Mouse (Mus musculus) myocyte (in vitro differentiated cells): ENCODE measurements at regions not wholly inside any gene's neighbourhood (a gene's known extent, or its start where the extent isn't known, plus 50 kb on each side); places are given as distances from the start of the nearest gene placed in this dataset.

Experiments used
- H3K27me3 ChIP-seq: one replicate; pipeline ENCODE4 v1.6.1; 2011; ENCODE audit not compliant: control insufficient read depth, insufficient read depth, insufficient read length
- H3K36me3 ChIP-seq: one replicate; pipeline ENCODE4 v1.6.1; 2011; ENCODE audit not compliant: control insufficient read depth, insufficient read depth
- H3K4me2 ChIP-seq: one replicate; pipeline ENCODE4 v1.6.1; 2011; ENCODE audit warnings: low read depth, control low read depth
- H3K4me3 ChIP-seq: one replicate; pipeline ENCODE4 v1.5.1; 2011; ENCODE audit warnings: mild to moderate bottlenecking, control low read depth, moderate library complexity
- H3K79me2 ChIP-seq: one replicate; pipeline ENCODE4 v1.6.1; 2011; ENCODE audit not compliant: control insufficient read depth, insufficient read depth
- H3ac ChIP-seq: one replicate; pipeline ENCODE4 v1.6.1; 2011; ENCODE audit not compliant: control insufficient read depth, insufficient read length
- CEBPB ChIP-seq: IDR thresholded peaks from 2 replicates; pipeline ENCODE4 v1.6.1; 2011; ENCODE audit warnings: mild to moderate bottlenecking, moderate library complexity; ENCODE audit not compliant: poor library complexity, insufficient read depth, severe bottlenecking
- E2F4 ChIP-seq: IDR thresholded peaks from one replicate; pipeline ENCODE4 v1.6.1; 2011; ENCODE audit warnings: mild to moderate bottlenecking, control low read depth, moderate library complexity; ENCODE audit not compliant: insufficient read depth
- MAX ChIP-seq: IDR thresholded peaks from one replicate; pipeline ENCODE4 v1.6.1; 2011; ENCODE audit warnings: low read depth, mild to moderate bottlenecking, control low read depth
- MYOD1 ChIP-seq, 3 experiments: IDR thresholded peaks; one replicate each; pipeline ENCODE4 v1.6.1; 2011; ENCODE audit warnings: control low read depth in 2 of 3, low read depth in 2 of 3, mild to moderate bottlenecking in 2 of 3, moderate library complexity in 1 of 3; ENCODE audit not compliant: insufficient read length in 2 of 3, control insufficient read depth in 1 of 3
- MYOG ChIP-seq, 3 experiments: IDR thresholded peaks; one replicate each; pipeline ENCODE4 v1.6.1; 2011; ENCODE audit warnings: control low read depth in 2 of 3, low read depth in 2 of 3, mild to moderate bottlenecking in 2 of 3; ENCODE audit not compliant: insufficient read length in 2 of 3, control insufficient read depth in 1 of 3, insufficient read depth in 1 of 3
- POLR2A ChIP-seq: IDR thresholded peaks from one replicate; pipeline ENCODE4 v1.6.1; 2011; ENCODE audit warnings: low read depth, mild to moderate bottlenecking, control low read depth, moderate library complexity; ENCODE audit not compliant: insufficient read length
- POLR2AphosphoS2 ChIP-seq: IDR thresholded peaks from one replicate; pipeline ENCODE4 v1.6.1; 2011; ENCODE audit warnings: low read depth, control low read depth; ENCODE audit not compliant: insufficient read length
- REST ChIP-seq: IDR thresholded peaks from one replicate; pipeline ENCODE4 v1.6.1; 2011; ENCODE audit warnings: mild to moderate bottlenecking, control low read depth, moderate library complexity; ENCODE audit not compliant: insufficient read depth, insufficient read length
- SRF ChIP-seq: IDR thresholded peaks from one replicate; pipeline ENCODE4 v1.6.1; 2011; ENCODE audit warnings: low read depth; ENCODE audit not compliant: control insufficient read depth, insufficient read length
- TCF12 ChIP-seq: IDR thresholded peaks from one replicate; pipeline ENCODE4 v1.6.1; 2011; ENCODE audit warnings: mild to moderate bottlenecking, control low read depth; ENCODE audit not compliant: poor library complexity, insufficient read depth, severe bottlenecking
- TCF3 ChIP-seq: IDR thresholded peaks from one replicate; pipeline ENCODE4 v1.6.1; 2011; ENCODE audit warnings: low read depth, control low read depth; ENCODE audit not compliant: insufficient read length
- USF1 ChIP-seq: IDR thresholded peaks from one replicate; pipeline ENCODE4 v1.6.1; 2011; ENCODE audit warnings: low read depth, mild to moderate bottlenecking, control low read depth, moderate library complexity

- no peak overlapping the region for H3K4me3 ChIP-seq
- no peak for TF ChIP-seq SRF
- H3ac ChIP-seq = no peak overlapping the region
- no peak overlapping the region for H3K4me2 ChIP-seq
- H3K36me3 ChIP-seq = no peaks in the 10 kb centered on the region
- no peaks in the 10 kb centered on the region for H3K79me2 ChIP-seq
- no peaks in the 10 kb centered on the region for H3K27me3 ChIP-seq
Measured at GRCm38 (mm10) chr7:70483536-70483935, 117.0 kb upstream of the Nr2f2 start.

DNA sequence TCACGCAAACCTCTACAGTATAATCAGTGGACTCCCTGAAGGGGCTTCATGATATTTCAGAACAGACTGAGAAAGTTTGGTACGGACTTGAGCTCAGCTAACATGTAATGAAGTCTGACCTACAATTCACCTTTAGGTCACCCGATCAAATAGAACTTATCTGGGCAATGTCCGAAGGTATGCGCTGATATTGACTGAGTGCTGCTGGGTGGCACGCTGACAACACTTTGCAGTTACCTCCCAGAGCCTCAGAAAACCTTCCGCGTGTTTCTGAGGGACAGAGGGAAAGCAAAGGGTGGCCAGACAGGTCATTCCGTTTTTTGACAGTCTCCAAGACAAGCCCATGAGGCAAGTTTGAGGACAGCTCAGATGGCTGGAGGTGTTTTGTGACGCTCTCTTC, 115.3 kb upstream of the Nr2f2 start:
- Histone ChIP-seq H3K79me2 (no peaks in the 10 kb centered on the region), H3K36me3 (no peaks in the 10 kb centered on the region), H3K4me3 (no peak overlapping the region), H3K4me2 (no peak overlapping the region), H3ac (no peak overlapping the region), H3K27me3 (no peaks in the 10 kb centered on the region)
- TF ChIP-seq MAX (no peak), TCF3 (no peak), MYOG (IDR thresholded peaks at IDR 0.05; ENCODE audit: control insufficient read depth in 1 of 3, insufficient read depth in 1 of 3, insufficient read length in 2 of 3, low read depth in 2 of 3) (no peak), CEBPB (no peak)

DNA sequence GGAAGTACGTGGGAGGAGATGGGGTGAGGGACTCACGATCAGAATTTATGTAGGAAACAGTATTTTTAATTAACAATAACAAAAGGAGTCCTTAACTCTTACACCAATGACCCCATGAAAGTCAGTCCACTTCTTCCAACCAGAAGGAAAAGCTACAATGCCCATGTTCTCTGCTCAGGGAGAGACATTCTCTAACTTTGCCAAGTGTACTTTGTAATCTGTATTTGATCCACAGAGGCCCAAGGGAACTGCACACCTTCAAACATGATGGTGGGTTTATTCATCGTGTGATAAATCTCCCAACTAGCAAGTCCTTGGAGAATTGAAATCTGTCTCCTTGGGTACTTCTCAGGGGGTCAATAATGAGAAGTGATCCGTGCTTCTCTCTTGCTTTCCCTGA, 106.3 kb upstream of the Nr2f2 start:
- Histone ChIP-seq H3K36me3 (no peaks in the 10 kb centered on the region), H3K4me3 (no peak overlapping the region), H3K79me2 (no peaks in the 10 kb centered on the region), H3K27me3 (no peaks in the 10 kb centered on the region), H3ac (no peak overlapping the region), H3K4me2 (no peak overlapping the region)
- TF ChIP-seq MYOG (IDR thresholded peaks at IDR 0.05; ENCODE audit: control insufficient read depth in 1 of 3, insufficient read depth in 1 of 3, insufficient read length in 2 of 3, low read depth in 2 of 3) = no peak
- TF ChIP-seq E2F4 = no peak
- no peak for TF ChIP-seq CEBPB
- no peak for TF ChIP-seq MYOD1 (IDR thresholded peaks at IDR 0.05; ENCODE audit: control insufficient read depth in 1 of 3, insufficient read length in 2 of 3, low read depth in 2 of 3)
- TF ChIP-seq SRF = no peak
- TF ChIP-seq POLR2AphosphoS2 = no peak
- TF ChIP-seq TCF3 = no peak
- no peak for TF ChIP-seq MAX
- no peak for TF ChIP-seq REST
- TF ChIP-seq POLR2A = no peak
- TF ChIP-seq TCF12 = no peak
- TF ChIP-seq USF1 = no peak

DNA sequence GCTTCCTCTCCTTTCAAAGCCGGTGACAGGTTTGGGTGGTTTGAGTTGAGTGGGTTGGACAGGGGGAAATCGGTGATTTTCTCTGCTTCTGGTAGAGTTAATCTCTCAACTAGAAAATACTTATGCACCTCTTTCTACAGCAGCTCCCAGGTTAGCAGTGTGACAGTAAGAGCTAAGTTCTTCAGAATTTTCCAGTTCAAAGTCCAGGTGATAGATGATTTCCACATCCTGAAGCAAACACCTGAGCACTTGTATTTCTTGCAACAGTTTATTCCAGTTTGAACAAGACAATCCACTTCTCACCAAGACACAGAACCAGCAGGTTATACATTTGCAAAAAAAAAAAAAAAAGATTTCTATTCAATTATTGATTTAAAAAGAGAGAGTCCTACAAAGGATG, 104.0 kb upstream of the Nr2f2 start:
- no peak overlapping the region for H3ac ChIP-seq
- H3K27me3 ChIP-seq = no peaks in the 10 kb centered on the region
- TF ChIP-seq POLR2A = no peak
- TF ChIP-seq REST = no peak
- no peak for TF ChIP-seq SRF

GRCm38 (mm10) chr7:70462131-70462530, 95.6 kb upstream of the Nr2f2 start:
- Histone ChIP-seq H3K79me2 (no peaks in the 10 kb centered on the region), H3ac (no peak overlapping the region), H3K36me3 (no peaks in the 10 kb centered on the region), H3K4me3 (no peak overlapping the region), H3K4me2 (no peak overlapping the region), H3K27me3 (no peaks in the 10 kb centered on the region)
- no peak for TF ChIP-seq USF1

More for the DNA sequence above, 104.0 kb upstream of the Nr2f2 start:
- Histone ChIP-seq H3K4me2 (no peak overlapping the region), H3K36me3 (no peaks in the 10 kb centered on the region), H3K79me2 (no peaks in the 10 kb centered on the region), H3K4me3 (no peak overlapping the region)

DNA sequence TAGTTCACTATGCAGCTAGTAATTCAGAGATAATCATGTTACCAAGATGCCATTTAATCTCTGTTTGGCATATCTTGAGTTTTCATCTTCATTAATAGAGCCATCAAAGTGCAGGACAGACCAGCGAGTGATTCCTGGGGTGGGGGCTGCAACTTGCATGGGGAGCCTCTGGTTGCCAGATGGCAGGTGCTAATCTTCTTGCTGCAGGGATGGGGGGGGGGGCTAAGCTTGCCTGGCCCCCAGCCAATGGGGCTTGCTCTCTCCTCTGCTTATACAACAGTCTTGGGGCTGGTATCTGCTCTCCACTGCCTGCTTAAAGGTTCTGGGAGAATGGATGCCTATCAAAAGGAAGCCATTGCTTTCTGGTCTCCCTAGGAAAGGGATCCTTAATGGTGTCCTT, 88.0 kb upstream of the Nr2f2 start:
- no peak overlapping the region for H3K4me3 ChIP-seq
- no peaks in the 10 kb centered on the region for H3K27me3 ChIP-seq
- no peaks in the 10 kb centered on the region for H3K36me3 ChIP-seq
- no peak overlapping the region for H3K4me2 ChIP-seq
- no peak overlapping the region for H3ac ChIP-seq
- TF ChIP-seq REST = no peak
- TF ChIP-seq E2F4 = no peak
- TF ChIP-seq POLR2AphosphoS2 = no peak
- no peak for TF ChIP-seq TCF12
- TF ChIP-seq POLR2A = no peak
- TF ChIP-seq SRF = no peak
- TF ChIP-seq USF1 = no peak
- TF ChIP-seq MYOD1 (IDR thresholded peaks at IDR 0.05; ENCODE audit: control insufficient read depth in 1 of 3, insufficient read length in 2 of 3, low read depth in 2 of 3) = no peak
- no peak for TF ChIP-seq MAX
- TF ChIP-seq MYOG (IDR thresholded peaks at IDR 0.05; ENCODE audit: control insufficient read depth in 1 of 3, insufficient read depth in 1 of 3, insufficient read length in 2 of 3, low read depth in 2 of 3) = no peak
- TF ChIP-seq CEBPB = no peak
- TF ChIP-seq TCF3 = no peak
- no peaks in the 10 kb centered on the region for H3K79me2 ChIP-seq
